Mouse (Mus musculus): ENCODE data around the gene Gpr171.
"Not testable (repeated sequence)": the region's sequence is repeated elsewhere in the genome, so short reads cannot be mapped to it uniquely, and the experiment has no call there.

Gpr171 gene

GRCm38 (mm10) chr3:59113973-59114517 is 12.4 kb upstream of the Gpr171 start:
- no peak for DNase-seq (ENCODE audit: low read depth, low spot score)

GRCm38 (mm10) chr3:59113291-59113690 is 11.7 kb upstream of the Gpr171 start:
- not testable (repeated sequence) for DNase-seq (ENCODE audit: low read depth, low spot score)

- DNase-seq (ENCODE audit: low read depth, low spot score): no peak
Observed at GRCm38 (mm10) chr3:59111944-59112343, 10.3 kb upstream of the Gpr171 start.

- DNase-seq (ENCODE audit: low read depth, low spot score): not testable (repeated sequence)
Observed at GRCm38 (mm10) chr3:59109834-59110233, 8.2 kb upstream of the Gpr171 start.

- no peak for DNase-seq (ENCODE audit: low read depth, low spot score)
Observed at GRCm38 (mm10) chr3:59107439-59107838, 5.8 kb upstream of the Gpr171 start.

GRCm38 (mm10) chr3:59104462-59104861 is 2.8 kb upstream of the Gpr171 start:
- DNase-seq (ENCODE audit: low read depth, low spot score): no peak

- DNase-seq (ENCODE audit: low read depth, low spot score): no peak
Observed at GRCm38 (mm10) chr3:59102146-59102545, 525 bp upstream of the Gpr171 start.

- no peak for DNase-seq (ENCODE audit: low read depth, low spot score)
Observed at GRCm38 (mm10) chr3:59098540-59098939, 3.1 kb downstream of the Gpr171 start.

GRCm38 (mm10) chr3:59097421-59097820 is 4.2 kb downstream of the Gpr171 start:
- no peak for DNase-seq (ENCODE audit: low read depth, low spot score)

- no peak for DNase-seq (ENCODE audit: low read depth, low spot score)
Observed at GRCm38 (mm10) chr3:59092702-59093101, 8.9 kb downstream of the Gpr171 start.

GRCm38 (mm10) chr3:59080919-59081318 is 20.7 kb downstream of the Gpr171 start:
- DNase-seq (ENCODE audit: low read depth, low spot score): no peak

- DNase-seq (ENCODE audit: low read depth, low spot score): no peak
Observed at GRCm38 (mm10) chr3:59080293-59080916, 21.2 kb downstream of the Gpr171 start.

- peak; percentile 56 for DNase-seq (ENCODE audit: low read depth, low spot score)
Observed at GRCm38 (mm10) chr3:59079327-59079726, 22.3 kb downstream of the Gpr171 start.

GRCm38 (mm10) chr3:59078585-59078984 is 23.0 kb downstream of the Gpr171 start:
- DNase-seq (ENCODE audit: low read depth, low spot score): no peak

- DNase-seq (ENCODE audit: low read depth, low spot score): no peak
Observed at GRCm38 (mm10) chr3:59077278-59077677, 24.3 kb downstream of the Gpr171 start.

GRCm38 (mm10) chr3:59069071-59069470 is 32.5 kb downstream of the Gpr171 start:
- not testable (repeated sequence) for DNase-seq (ENCODE audit: low read depth, low spot score)

GRCm38 (mm10) chr3:59066558-59067294 is 34.9 kb downstream of the Gpr171 start:
- DNase-seq (ENCODE audit: low read depth, low spot score): peak; percentile 40

GRCm38 (mm10) chr3:59065937-59066336 is 35.7 kb downstream of the Gpr171 start:
- peak; percentile 31 for DNase-seq (ENCODE audit: low read depth, low spot score)

GRCm38 (mm10) chr3:59063431-59063830 is 38.2 kb downstream of the Gpr171 start:
- DNase-seq (ENCODE audit: low read depth, low spot score): no peak

GRCm38 (mm10) chr3:59062141-59062540 is 39.5 kb downstream of the Gpr171 start:
- no peak for DNase-seq (ENCODE audit: low read depth, low spot score)

- no peak for DNase-seq (ENCODE audit: low read depth, low spot score)
Observed at GRCm38 (mm10) chr3:59060131-59060530, 41.5 kb downstream of the Gpr171 start.

- DNase-seq (ENCODE audit: low read depth, low spot score): peak; percentile 74
Observed at GRCm38 (mm10) chr3:59059022-59059541, 42.5 kb downstream of the Gpr171 start.
